Mouse (Mus musculus) limb, embryonic 14.5 days (tissue): ENCODE measurements around the gene Bloc1s4. TPM values are rescaled to one million over a fixed set of nuclear protein-coding genes. Genes with fewer than 3 reads are reported as not detected.
"Not testable (repeated sequence)": the region's sequence is repeated elsewhere in the genome, so short reads cannot be mapped to it uniquely, and the experiment has no call there.

Experiments used
- ATAC-seq: fragments of 200-750 bp; cut with Nextera tagmentation; 2 replicates; pipeline ENCODE4 v1.8.0; 2017; ENCODE audit warnings: low read depth, moderate number of reproducible peaks, moderate TSS enrichment; ENCODE audit not compliant: low FRiP score
- DNase-seq: peaks from one replicate; pipeline ENCODE4 v3.0.0-alpha.2; 2015; ENCODE audit warnings: low spot score
- H3K27ac ChIP-seq: fragments of 300-500 bp; sonication (generic); replicated peaks from 2 replicates; pipeline ENCODE4 v1.5.1; 2014; ENCODE audit warnings: low read depth, mild to moderate bottlenecking, low read length, moderate library complexity, mixed read lengths
- H3K27me3 ChIP-seq: fragments of 300-500 bp; sonication (generic); 2 replicates; pipeline ENCODE4 v1.6.1; 2014; ENCODE audit warnings: low read length, mixed read lengths; ENCODE audit not compliant: control insufficient read depth, insufficient read depth
- H3K36me3 ChIP-seq: fragments of 300-500 bp; sonication (generic); 2 replicates; pipeline ENCODE4 v1.6.1; 2014; ENCODE audit warnings: mild to moderate bottlenecking, low read length, moderate library complexity, mixed read lengths; ENCODE audit not compliant: control insufficient read depth, insufficient read depth
- H3K4me1 ChIP-seq: fragments of 300-500 bp; sonication (generic); 2 replicates; pipeline ENCODE4 v1.6.1; 2014; ENCODE audit warnings: antibody characterized with exemption, low read length, mixed read lengths; ENCODE audit not compliant: control insufficient read depth, insufficient read depth
- H3K4me2 ChIP-seq: fragments of 300-500 bp; sonication (generic); replicated peaks from 2 replicates; pipeline ENCODE4 v1.6.1; 2014; ENCODE audit warnings: low read depth, mild to moderate bottlenecking, low read length, moderate library complexity; ENCODE audit not compliant: severe bottlenecking
- H3K4me3 ChIP-seq: fragments of 300-500 bp; sonication (generic); replicated peaks from 2 replicates; pipeline ENCODE4 v1.5.1; 2014; ENCODE audit warnings: low read length
- H3K9ac ChIP-seq: fragments of 300-500 bp; sonication (generic); 2 replicates; pipeline ENCODE4 v1.6.1; 2014; ENCODE audit warnings: mild to moderate bottlenecking, low read depth, low read length, moderate library complexity; ENCODE audit not compliant: severe bottlenecking
- H3K9me3 ChIP-seq: fragments of 300-500 bp; sonication (generic); 2 replicates; pipeline ENCODE4 v1.6.1; 2016; ENCODE audit warnings: low read length; ENCODE audit not compliant: control insufficient read depth
- POLR2A ChIP-seq: fragments of 200-500 bp; IDR thresholded peaks from 2 replicates; pipeline ENCODE4 v1.8.0; 2012; ENCODE audit warnings: inconsistent platforms, mild to moderate bottlenecking, moderate library complexity, borderline replicate concordance; ENCODE audit not compliant: insufficient read depth, insufficient read length; ENCODE audit errors: extremely low read depth
- WGBS: fragments of 180-500 bp; shearing (Covaris S2); extraction: QIAGEN DNeasy Blood & Tissue Kit; methylation state at CpG from one replicate; pipeline ENCODE4 v1.1.7; 2014; 5-methylcytosine and 5-hydroxymethylcytosine counted together
- polyA plus RNA-seq, 2 experiments: library from polyadenylated mRNA; depleted of rRNA in 1 of 2; stranded (reverse) in 1 of 2; unstranded in 1 of 2; fragments of >200 nt; fragmentation: Nextera tagmentation in 1 of 2; extraction: Ambion mirVana in 1 of 2; gene quantifications; 2 replicates each; pipeline versions ENCODE4 v1.2.1 to v1.2.3; 2012 to 2014

Bloc1s4 gene
- polyA plus RNA-seq (2012; rRNA removed) (25.8 and 35.3 TPM in 2 replicates), polyA plus RNA-seq (2014; fragmentation: Nextera tagmentation; extraction: Ambion mirVana) (27.1 and 28.6 TPM in 2 replicates)

DNA sequence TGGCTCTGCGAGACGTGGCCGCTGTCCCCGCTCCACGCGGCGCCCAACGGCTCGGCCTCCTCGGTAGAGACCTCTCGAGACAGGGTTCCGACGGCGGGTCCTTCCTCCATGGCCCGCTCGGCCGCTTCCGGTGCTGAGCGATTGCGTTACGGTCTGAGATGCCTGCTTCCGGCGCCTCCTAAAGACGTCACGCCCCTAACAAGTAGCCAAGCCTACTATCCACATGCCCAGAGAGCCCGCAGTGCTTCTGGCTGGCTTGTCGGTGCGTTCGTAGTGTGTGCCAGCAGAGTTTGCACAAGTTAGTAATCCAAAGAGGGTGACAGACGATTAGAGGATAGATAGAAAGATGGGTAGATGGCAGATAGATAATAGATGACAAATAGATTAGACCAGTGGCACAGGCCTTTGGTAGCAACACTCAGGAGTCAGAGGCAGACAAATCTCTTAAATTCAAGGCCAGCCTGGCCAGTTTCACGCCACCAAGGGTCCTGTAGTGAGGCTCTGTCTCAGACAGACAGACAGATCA, at the start of gene Bloc1s4:
Bloc1s4 (minus strand) TSS at position 115 of the 526 bp plus-strand sequence.
- peak; percentile 76; the same call in 1 of the 2 replicates for TF ChIP-seq POLR2A
- Histone ChIP-seq H3K27ac (peak within 1 kb of the TSS; percentile 13; the same call in 1 of the 2 replicates), H3K36me3 (peaks cover 5% of the 10 kb centered on the region), H3K4me1 (peaks cover 8% of the 10 kb centered on the region), H3K27me3 (no peaks in the 10 kb centered on the region), H3K9me3 (no peaks in the 10 kb centered on the region), H3K9ac (peak within 1 kb of the TSS; percentile 85), H3K4me3 (peak within 1 kb of the TSS; percentile 98), H3K4me2 (peak within 1 kb of the TSS; percentile 95)
- DNase-seq (peak; percentile 91), ATAC-seq (peak; percentile 92)
- 4% methylated on average over 31 of the region's 31 CpGs for WGBS

DNA sequence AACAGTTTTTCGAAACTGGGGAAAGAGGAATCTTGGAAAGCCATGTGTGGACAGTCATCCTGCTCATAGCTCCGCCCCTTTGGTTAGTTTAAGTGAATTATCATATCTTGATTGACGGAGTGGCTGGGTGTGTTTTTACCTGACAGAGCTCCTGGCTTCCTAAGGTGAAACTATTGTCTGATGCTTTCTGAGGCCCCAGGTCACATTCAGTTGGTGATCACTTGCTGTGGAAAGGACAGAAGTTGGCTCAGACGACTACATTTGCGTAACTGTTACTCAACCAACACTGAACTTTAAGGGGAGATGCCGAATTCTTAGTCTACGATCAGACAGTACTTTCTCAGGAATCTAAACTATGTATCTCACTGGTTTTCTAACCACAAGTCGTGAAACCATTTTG, 48.8 kb upstream of the Bloc1s4 start:
- Histone ChIP-seq H3K9me3 (no peaks in the 10 kb centered on the region), H3K36me3 (peaks cover 12% of the 10 kb centered on the region; the same call in 1 of the 2 replicates), H3K9ac (no peak overlapping the region), H3K27me3 (no peaks in the 10 kb centered on the region), H3K4me2 (peak overlapping the region; percentile 72), H3K4me1 (no peaks in the 10 kb centered on the region), H3K4me3 (peak overlapping the region; percentile 66), H3K27ac (no peak overlapping the region)
- ATAC-seq, result no peak
- DNase-seq, result no peak
- 61% methylated on average over 8 of the region's 8 CpGs for WGBS
- no peak for TF ChIP-seq POLR2A

DNA sequence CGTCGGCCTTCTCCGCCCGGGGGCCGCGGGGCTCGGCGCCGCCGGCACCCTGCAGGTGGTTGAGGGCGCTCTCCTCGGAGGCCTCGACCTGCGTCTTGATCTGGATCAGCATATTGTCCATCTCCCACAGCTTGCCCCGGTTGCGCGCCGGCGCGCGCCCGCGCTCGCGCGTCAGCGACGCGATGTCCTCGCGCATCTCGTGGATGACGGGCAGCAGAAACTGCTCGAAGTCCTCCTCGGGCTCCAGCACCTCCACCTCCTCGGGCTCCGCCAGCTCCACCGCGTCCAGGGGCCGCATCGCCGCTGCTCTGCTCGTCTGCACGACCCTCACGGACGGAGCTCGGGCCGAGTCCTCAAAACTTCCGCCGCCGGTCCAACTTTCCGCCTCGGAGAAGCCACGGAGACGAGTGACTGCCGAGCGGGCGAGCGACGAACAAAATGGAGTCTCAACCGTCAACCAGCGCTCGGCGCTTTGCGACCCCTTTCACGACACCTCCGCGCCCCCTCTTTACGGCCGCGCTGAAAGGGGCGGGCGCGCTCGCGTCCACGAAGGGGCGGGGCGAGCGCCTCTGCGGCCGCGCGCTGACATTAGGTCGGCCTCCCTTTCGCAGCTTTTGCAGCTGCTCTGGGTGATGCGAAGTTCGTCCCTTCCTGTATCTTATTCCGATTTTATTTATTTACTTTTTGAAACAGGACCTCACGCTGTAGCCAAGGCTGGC, 48.0 kb upstream of the Bloc1s4 start, which contains the start of gene Mrfap1:
Mrfap1 (minus strand) TSS at position 477 of the 719 bp plus-strand sequence.
- not testable (repeated sequence) for H3K27me3 ChIP-seq, H3K4me1 ChIP-seq, H3K9me3 ChIP-seq
- Histone ChIP-seq H3K4me2 (peak within 1 kb of the TSS; percentile 72), H3K36me3 (peaks cover 12% of the 10 kb centered on the region; the same call in 1 of the 2 replicates), H3K9ac (peak within 1 kb of the TSS; percentile 78), H3K4me3 (peak within 1 kb of the TSS; percentile 66), H3K27ac (peak within 1 kb of the TSS; percentile 93)
- under 1% methylated on average over 66 of the region's 90 CpGs for WGBS
- ATAC-seq (peak; percentile 84), DNase-seq (peak; percentile 93)
- 0 out of 2 replicates have a peak, but pooled peaks have one; percentile 51 for TF ChIP-seq POLR2A

DNA sequence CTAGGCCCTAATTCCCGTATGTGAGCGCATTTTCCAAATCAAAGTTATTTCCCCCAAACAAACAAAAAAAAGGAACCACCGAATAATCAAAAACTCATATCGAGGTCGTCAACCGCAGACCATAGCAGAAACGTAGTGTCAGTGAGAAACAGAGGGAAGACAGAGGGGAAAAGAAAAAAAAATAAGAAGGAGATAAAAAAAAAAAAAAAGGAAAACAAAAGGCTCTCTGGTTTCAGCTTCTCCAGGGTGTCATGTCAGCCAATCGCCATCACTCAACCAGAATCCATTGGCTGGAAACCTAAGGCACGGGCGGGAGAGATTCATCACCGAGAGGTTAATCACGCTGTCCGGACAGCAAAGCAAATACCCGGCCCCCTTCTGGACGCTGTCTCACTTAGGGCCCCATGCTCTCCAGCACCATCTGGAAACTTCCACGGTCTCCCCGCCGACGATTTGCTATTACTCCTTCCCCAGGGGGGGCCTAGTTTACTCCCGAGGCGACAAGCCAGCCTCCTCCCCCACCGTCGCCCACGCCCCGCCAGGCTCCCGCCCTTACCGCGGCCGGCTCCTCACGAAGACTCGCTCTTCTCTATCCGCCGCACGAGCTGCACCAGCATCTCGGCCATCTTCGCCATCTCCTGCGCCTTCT, 47.3 kb upstream of the Bloc1s4 start:
- not testable (repeated sequence) for H3K27me3 ChIP-seq, H3K9me3 ChIP-seq, H3K4me1 ChIP-seq
- ATAC-seq, result peak; percentile 43
- Histone ChIP-seq H3K27ac (peak overlapping the region; percentile 93), H3K4me2 (peak overlapping the region; percentile 72), H3K4me3 (peak overlapping the region; percentile 66), H3K36me3 (peaks cover 12% of the 10 kb centered on the region; the same call in 1 of the 2 replicates), H3K9ac (peak overlapping the region; percentile 78)
- WGBS, result 3% methylated on average over 32 of the region's 37 CpGs
- DNase-seq, result peak; percentile 57

DNA sequence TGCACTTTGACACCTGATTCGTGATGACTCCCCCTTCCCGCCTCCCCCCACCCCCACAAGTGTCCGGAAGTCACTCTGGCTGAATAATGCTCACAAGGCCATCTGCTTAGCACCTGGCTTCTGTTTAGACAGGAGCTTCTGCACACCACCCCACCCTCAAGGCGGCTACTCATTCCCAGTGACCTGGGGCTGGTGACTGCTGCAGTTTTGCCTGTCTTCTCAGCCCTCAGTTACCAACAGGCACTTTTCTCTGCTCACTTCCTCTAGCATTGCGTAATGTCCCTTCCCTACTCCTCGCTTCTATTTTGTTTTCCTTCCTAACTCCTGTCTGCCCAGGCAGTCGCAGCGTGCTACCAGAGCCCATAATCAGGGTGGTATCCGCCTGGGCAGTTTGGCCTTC, 43.4 kb upstream of the Bloc1s4 start:
- ATAC-seq (no peak), DNase-seq (no peak)
- Histone ChIP-seq H3K4me2 (no peak overlapping the region), H3K36me3 (peaks cover 12% of the 10 kb centered on the region; the same call in 1 of the 2 replicates), H3K27ac (no peak overlapping the region), H3K9me3 (no peaks in the 10 kb centered on the region), H3K9ac (no peak overlapping the region), H3K27me3 (no peaks in the 10 kb centered on the region), H3K4me1 (no peaks in the 10 kb centered on the region), H3K4me3 (no peak overlapping the region)
- 78% methylated on average over 9 of the region's 9 CpGs for WGBS
- TF ChIP-seq POLR2A, result no peak
